Mouse (Mus musculus) layer of hippocampus, adult 6 months (tissue): Measurements from ENCODE around the gene Noxa1. TPM values are rescaled to one million over a fixed set of nuclear protein-coding genes. Genes with fewer than 3 reads are reported as not detected.

Source experiments
- long read RNA-seq, 2 experiments: library from polyadenylated mRNA; unstranded; transcript quantifications; one replicate each; pipeline ENCODE4 v2.0.0; 2019 to 2020
- microRNA-seq: library from miRNA; unstranded; fragments of <30 nt; microRNA quantifications from one replicate; pipeline ENCODE4 v1.2.0, GENCODE M21; 2020
- polyA plus RNA-seq: library from polyadenylated mRNA; unstranded; fragments of <200 nt; fragmentation: Nextera tagmentation; gene quantifications from 2 replicates; pipeline ENCODE4 v1.2.3, GENCODE M21; 2021

Noxa1 gene
- polyA plus RNA-seq, result not detected in 2 replicates
- long read RNA-seq, experiment 1, result 0 reads
- long read RNA-seq, experiment 2, result 0 reads

GRCm38 (mm10) chr2:25095109-25095850, at the start of gene Noxa1:
Gene Noxa1, minus strand, starts transcription at chr2:25095149.

GRCm38 (mm10) chr2:25080076-25080475, 14.9 kb downstream of the Noxa1 start, which contains the start of gene Entpd8:
Gene Entpd8, plus strand, starts transcription at chr2:25080304.

GRCm38 (mm10) chr2:25054221-25055067, 40.5 kb downstream of the Noxa1 start, which contains the start of gene Nsmf:
Gene Nsmf, plus strand, starts transcription at chr2:25054355.

Small RNAs within 50 kb of the gene (microRNA-seq; reads per million reads assigned to microRNA genes)
- not detected for gene Gm24328
- 0.86 reads per million for gene Mir7664

Other genes starting within 250 kb of the Noxa1 start
- 24.6 and 26.8 TPM in 2 replicates for gene Ehmt1, start 175.5 kb downstream of the Noxa1 start, polyA plus RNA-seq
- 3.1 and 4.4 TPM in 2 replicates for gene Arrdc1, start 159.9 kb downstream of the Noxa1 start, polyA plus RNA-seq
- gene Zmynd19, start 145.4 kb downstream of the Noxa1 start, polyA plus RNA-seq, result 1.4 and 1.8 TPM in 2 replicates
- 31.2 and 31.7 TPM in 2 replicates for gene Dph7, start 132.7 kb downstream of the Noxa1 start, polyA plus RNA-seq
- gene Mrpl41, start 120.1 kb downstream of the Noxa1 start, polyA plus RNA-seq, result 199 and 200 TPM in 2 replicates
- 8.6 and 11.2 TPM in 2 replicates for gene Pnpla7, start 119.1 kb downstream of the Noxa1 start, polyA plus RNA-seq
- gene Nsmf, start 40.8 kb downstream of the Noxa1 start, polyA plus RNA-seq, result 596 and 716 TPM in 2 replicates
- not detected in 2 replicates for gene Entpd8, start 14.8 kb downstream of the Noxa1 start, polyA plus RNA-seq
- 3.4 and 5.2 TPM in 2 replicates for gene Nrarp, start 85.6 kb upstream of the Noxa1 start, polyA plus RNA-seq
- gene Tor4a, start 101.7 kb upstream of the Noxa1 start, polyA plus RNA-seq, result 2.4 and 3.3 TPM in 2 replicates
- 32.7 and 34.5 TPM in 2 replicates for gene Nelfb, start 116.3 kb upstream of the Noxa1 start, polyA plus RNA-seq
- gene Stpg3, start 119.5 kb upstream of the Noxa1 start, polyA plus RNA-seq, result not detected in 2 replicates
- gene Fam166a, start 123.6 kb upstream of the Noxa1 start, polyA plus RNA-seq, result 12.9 and 15.7 TPM in 2 replicates
- gene Tubb4b, start 129.6 kb upstream of the Noxa1 start, polyA plus RNA-seq, result 531 and 583 TPM in 2 replicates
- 0.45 TPM in 2 replicates for gene Slc34a3, start 139.2 kb upstream of the Noxa1 start, polyA plus RNA-seq
- gene Rnf224, start 141.6 kb upstream of the Noxa1 start, polyA plus RNA-seq, result not detected in 2 replicates
- gene Rnf208, start 147.1 kb upstream of the Noxa1 start, polyA plus RNA-seq, result 52.0 and 62.6 TPM in 2 replicates
- not detected in 2 replicates for gene Cysrt1, start 147.3 kb upstream of the Noxa1 start, polyA plus RNA-seq
- 0.79 and 1.6 TPM in 2 replicates for gene AL732309.1, start 151.7 kb upstream of the Noxa1 start, polyA plus RNA-seq
- gene Tmem203, start 160.3 kb upstream of the Noxa1 start, polyA plus RNA-seq, result 30.8 and 34.2 TPM in 2 replicates
- 12.5 and 13.7 TPM in 2 replicates for gene Tprn, start 167.5 kb upstream of the Noxa1 start, polyA plus RNA-seq
- 76.5 and 79.6 TPM in 2 replicates for gene Ssna1, start 177.3 kb upstream of the Noxa1 start, polyA plus RNA-seq
- gene Anapc2, start 177.3 kb upstream of the Noxa1 start, polyA plus RNA-seq, result 32.4 and 34.4 TPM in 2 replicates
- gene Tmem210, start 193.0 kb upstream of the Noxa1 start, polyA plus RNA-seq, result not detected in 2 replicates
- gene Lrrc26, start 194.8 kb upstream of the Noxa1 start, polyA plus RNA-seq, result 0.26 and 0.28 TPM in 2 replicates
- 101 and 125 TPM in 2 replicates for gene Grin1, start 224.0 kb upstream of the Noxa1 start, polyA plus RNA-seq
- gene Man1b1, start 237.2 kb upstream of the Noxa1 start, polyA plus RNA-seq, result 13.0 and 18.8 TPM in 2 replicates